Mouse (Mus musculus) cortical plate, adult 2 months (tissue): ENCODE data around the gene Pcsk1.

Experiments used
- CTCF ChIP-seq: fragments of 200-500 bp; IDR thresholded peaks from 2 replicates; pipeline ENCODE4 v1.5.1; 2011; ENCODE audit warnings: mild to moderate bottlenecking, control low read depth, low read length; ENCODE audit not compliant: insufficient read depth; ENCODE audit errors: extremely low read depth
- POLR2A ChIP-seq: fragments of 200-500 bp; IDR thresholded peaks from 2 replicates; pipeline ENCODE4 v1.6.1; 2011; ENCODE audit warnings: mild to moderate bottlenecking, low read length, control low read depth; ENCODE audit not compliant: insufficient read depth; ENCODE audit errors: extremely low read depth

DNA sequence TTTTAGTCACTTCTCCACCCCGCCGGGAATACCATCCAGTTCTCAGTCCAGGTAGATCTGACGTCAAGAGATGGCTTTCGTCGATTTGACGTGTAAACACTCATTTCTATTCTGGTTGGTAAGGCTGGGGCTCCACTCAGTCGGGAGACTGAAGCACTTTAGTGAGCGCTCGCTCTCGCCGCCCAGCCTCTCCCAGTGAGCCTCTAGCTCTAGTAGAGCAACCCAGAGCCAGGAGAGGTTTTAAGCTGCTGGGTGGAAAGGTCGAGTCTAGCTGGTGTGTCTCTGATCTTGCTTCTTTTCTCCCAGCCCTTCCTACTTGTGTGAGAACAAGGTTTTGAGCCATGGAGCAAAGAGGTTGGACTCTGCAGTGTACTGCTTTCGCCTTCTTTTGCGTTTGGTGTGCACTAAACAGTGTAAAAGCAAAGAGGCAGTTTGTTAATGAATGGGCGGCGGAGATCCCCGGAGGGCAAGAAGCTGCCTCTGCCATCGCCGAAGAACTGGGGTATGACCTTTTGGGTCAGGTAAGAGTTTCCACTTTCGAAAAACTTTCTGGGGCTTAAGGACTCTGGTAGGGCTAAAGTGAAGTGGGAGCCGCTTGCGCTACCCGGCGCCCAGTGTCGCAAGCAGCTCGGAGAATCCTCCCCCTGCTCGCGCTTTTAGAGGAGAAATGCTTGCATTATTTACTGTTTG lies at the start of gene Pcsk1:
- TF ChIP-seq CTCF, result no peak
- TF ChIP-seq POLR2A, result peak; percentile 78
